Mouse (Mus musculus): ENCODE results near the gene Zfp651. TPM values are rescaled to one million over a fixed set of nuclear protein-coding genes. Genes with fewer than 3 reads are reported as not detected.
A peak's percentile ranks its signal among the peaks of the same experiment; 100 is the strongest.

The Zfp651 gene
- polyA plus RNA-seq, 1 experiment from 2014 or later = 1.9 TPM

- 93% methylated on average over 9 of the region's 9 CpGs for WGBS (ENCODE audit: insufficient replicate concordance)
- Histone ChIP-seq H3K9ac (no peak overlapping the region), H3K9me3 (replicated peaks) (no peaks in the 10 kb centered on the region), H3K27me3 (replicated peaks) (peaks cover 5% of the 10 kb centered on the region), H3K27ac (no peak overlapping the region), H3K4me3 (no peak overlapping the region), H3K4me1 (peaks cover under 1% of the 10 kb centered on the region; the same call in 1 of the 2 replicates), H3K36me3 (peaks cover 90% of the 10 kb centered on the region), H3K4me2 (no peak overlapping the region)
- no peak for ATAC-seq
These were observed 6.4 kb upstream of the Zfp651 start for GRCm38 (mm10) chr9:121752774-121753173.

- no peaks in the 10 kb centered on the region for H3K9me3 ChIP-seq (replicated peaks)
- peaks cover 23% of the 10 kb centered on the region for H3K27me3 ChIP-seq (replicated peaks)
- no peak overlapping the region for H3K27ac ChIP-seq
- H3K4me2 ChIP-seq = no peak overlapping the region
- H3K4me1 ChIP-seq = peaks cover 17% of the 10 kb centered on the region
- H3K4me3 ChIP-seq = no peak overlapping the region
- no peak for ATAC-seq
- WGBS (ENCODE audit: insufficient replicate concordance) = 84% methylated on average over 3 of the region's 3 CpGs
- peaks cover 71% of the 10 kb centered on the region for H3K36me3 ChIP-seq
- no peak overlapping the region for H3K9ac ChIP-seq
These were observed 4.5 kb upstream of the Zfp651 start for GRCm38 (mm10) chr9:121754624-121755023.

- Histone ChIP-seq H3K9ac (no peak overlapping the region), H3K4me3 (no peak overlapping the region), H3K4me2 (no peak overlapping the region), H3K4me1 (peaks cover 30% of the 10 kb centered on the region), H3K36me3 (peaks cover 49% of the 10 kb centered on the region), H3K27me3 (replicated peaks) (peaks cover 45% of the 10 kb centered on the region), H3K27ac (no peak overlapping the region), H3K9me3 (replicated peaks) (no peaks in the 10 kb centered on the region)
- 81% methylated on average over 3 of the region's 3 CpGs for WGBS (ENCODE audit: insufficient replicate concordance)
- no peak for ATAC-seq
These were observed 2.3 kb upstream of the Zfp651 start for GRCm38 (mm10) chr9:121756785-121757184.

- H3K36me3 ChIP-seq = peaks cover 46% of the 10 kb centered on the region
- H3K9me3 ChIP-seq (replicated peaks) = no peaks in the 10 kb centered on the region
- H3K4me2 ChIP-seq = no peak overlapping the region
- 30% methylated on average over 3 of the region's 3 CpGs for WGBS (ENCODE audit: insufficient replicate concordance)
- H3K9ac ChIP-seq = no peak overlapping the region
- H3K4me1 ChIP-seq = peaks cover 30% of the 10 kb centered on the region
- no peak overlapping the region for H3K27ac ChIP-seq
- no peak overlapping the region for H3K4me3 ChIP-seq
- H3K27me3 ChIP-seq (replicated peaks) = peaks cover 51% of the 10 kb centered on the region
- no peak for ATAC-seq
These were observed 1.7 kb upstream of the Zfp651 start for GRCm38 (mm10) chr9:121757432-121757831.

GRCm38 (mm10) chr9:121757835-121758814 lies 1.0 kb upstream of the Zfp651 start:
- H3K9ac ChIP-seq = no peak overlapping the region
- H3K36me3 ChIP-seq = peaks cover 47% of the 10 kb centered on the region
- no peak overlapping the region for H3K27ac ChIP-seq
- H3K4me2 ChIP-seq = peak overlapping the region; percentile 81
- peaks cover 52% of the 10 kb centered on the region for H3K27me3 ChIP-seq (replicated peaks)
- no peak for ATAC-seq
- H3K4me3 ChIP-seq = peak overlapping the region; percentile 61; the same call in 1 of the 2 replicates
- WGBS (ENCODE audit: insufficient replicate concordance) = 57% methylated on average over 10 of the region's 10 CpGs
- H3K9me3 ChIP-seq (replicated peaks) = no peaks in the 10 kb centered on the region
- peaks cover 30% of the 10 kb centered on the region for H3K4me1 ChIP-seq

GRCm38 (mm10) chr9:121760271-121761090 lies 1.4 kb downstream of the Zfp651 start:
- H3K9me3 ChIP-seq (replicated peaks) = no peaks in the 10 kb centered on the region
- 3% methylated on average over 43 of the region's 43 CpGs for WGBS (ENCODE audit: insufficient replicate concordance)
- peaks cover 52% of the 10 kb centered on the region for H3K27me3 ChIP-seq (replicated peaks)
- H3K36me3 ChIP-seq = peaks cover 34% of the 10 kb centered on the region
- peak overlapping the region; percentile 64 for H3K9ac ChIP-seq
- peak overlapping the region; percentile 61 for H3K4me3 ChIP-seq
- H3K27ac ChIP-seq = peak overlapping the region; percentile 67
- peaks cover 30% of the 10 kb centered on the region for H3K4me1 ChIP-seq
- peak overlapping the region; percentile 81 for H3K4me2 ChIP-seq
- ATAC-seq = peak; percentile 33

- peak overlapping the region; percentile 61; the same call in 1 of the 2 replicates for H3K4me3 ChIP-seq
These were observed 2.0 kb downstream of the Zfp651 start for GRCm38 (mm10) chr9:121761091-121761665.

GRCm38 (mm10) chr9:121761787-121762186 lies 2.7 kb downstream of the Zfp651 start:
- 65% methylated on average over 8 of the region's 8 CpGs for WGBS (ENCODE audit: insufficient replicate concordance)
- ATAC-seq = no peak
- Histone ChIP-seq H3K27ac (no peak overlapping the region), H3K9me3 (replicated peaks) (no peaks in the 10 kb centered on the region), H3K36me3 (peaks cover 26% of the 10 kb centered on the region), H3K4me2 (no peak overlapping the region), H3K9ac (no peak overlapping the region), H3K27me3 (replicated peaks) (peaks cover 52% of the 10 kb centered on the region), H3K4me1 (peaks cover 30% of the 10 kb centered on the region), H3K4me3 (no peak overlapping the region)

More at GRCm38 (mm10) chr9:121761091-121761665, 2.0 kb downstream of the Zfp651 start:
- Histone ChIP-seq H3K27me3 (replicated peaks) (peaks cover 52% of the 10 kb centered on the region), H3K4me2 (peak overlapping the region; percentile 81), H3K4me1 (peaks cover 30% of the 10 kb centered on the region), H3K9me3 (replicated peaks) (no peaks in the 10 kb centered on the region), H3K27ac (no peak overlapping the region), H3K36me3 (peaks cover 27% of the 10 kb centered on the region), H3K9ac (no peak overlapping the region)
- 58% methylated on average over 10 of the region's 10 CpGs for WGBS (ENCODE audit: insufficient replicate concordance)
- ATAC-seq = no peak

- no peak for ATAC-seq
- Histone ChIP-seq H3K27ac (no peak overlapping the region), H3K9ac (no peak overlapping the region), H3K9me3 (replicated peaks) (no peaks in the 10 kb centered on the region), H3K27me3 (replicated peaks) (peaks cover 52% of the 10 kb centered on the region), H3K4me3 (no peak overlapping the region), H3K4me1 (peaks cover 30% of the 10 kb centered on the region), H3K36me3 (peaks cover 24% of the 10 kb centered on the region), H3K4me2 (no peak overlapping the region)
- WGBS (ENCODE audit: insufficient replicate concordance) = 70% methylated on average over 10 of the region's 10 CpGs
These were observed 3.1 kb downstream of the Zfp651 start for GRCm38 (mm10) chr9:121762248-121762647.

GRCm38 (mm10) chr9:121762761-121763160 lies 3.6 kb downstream of the Zfp651 start:
- Histone ChIP-seq H3K27ac (no peak overlapping the region), H3K27me3 (replicated peaks) (peaks cover 48% of the 10 kb centered on the region), H3K9ac (no peak overlapping the region), H3K4me3 (no peak overlapping the region), H3K36me3 (peaks cover 24% of the 10 kb centered on the region), H3K9me3 (replicated peaks) (no peaks in the 10 kb centered on the region), H3K4me2 (no peak overlapping the region), H3K4me1 (peaks cover 29% of the 10 kb centered on the region)
- no peak for ATAC-seq
- WGBS (ENCODE audit: insufficient replicate concordance) = 77% methylated on average over 25 of the region's 25 CpGs

GRCm38 (mm10) chr9:121763716-121764115 lies 4.6 kb downstream of the Zfp651 start:
- peaks cover 38% of the 10 kb centered on the region for H3K27me3 ChIP-seq (replicated peaks)
- no peak overlapping the region for H3K4me3 ChIP-seq
- no peaks in the 10 kb centered on the region for H3K9me3 ChIP-seq (replicated peaks)
- ATAC-seq = no peak
- H3K4me1 ChIP-seq = peaks cover 22% of the 10 kb centered on the region
- no peak overlapping the region for H3K9ac ChIP-seq
- 75% methylated on average over 19 of the region's 19 CpGs for WGBS (ENCODE audit: insufficient replicate concordance)
- H3K36me3 ChIP-seq = peaks cover 24% of the 10 kb centered on the region
- no peak overlapping the region for H3K4me2 ChIP-seq
- no peak overlapping the region for H3K27ac ChIP-seq

All from liver, embryonic 12.5 days (tissue).